Mouse (Mus musculus): Measurements from ENCODE around the gene Stc2.

Stc2 gene

DNA sequence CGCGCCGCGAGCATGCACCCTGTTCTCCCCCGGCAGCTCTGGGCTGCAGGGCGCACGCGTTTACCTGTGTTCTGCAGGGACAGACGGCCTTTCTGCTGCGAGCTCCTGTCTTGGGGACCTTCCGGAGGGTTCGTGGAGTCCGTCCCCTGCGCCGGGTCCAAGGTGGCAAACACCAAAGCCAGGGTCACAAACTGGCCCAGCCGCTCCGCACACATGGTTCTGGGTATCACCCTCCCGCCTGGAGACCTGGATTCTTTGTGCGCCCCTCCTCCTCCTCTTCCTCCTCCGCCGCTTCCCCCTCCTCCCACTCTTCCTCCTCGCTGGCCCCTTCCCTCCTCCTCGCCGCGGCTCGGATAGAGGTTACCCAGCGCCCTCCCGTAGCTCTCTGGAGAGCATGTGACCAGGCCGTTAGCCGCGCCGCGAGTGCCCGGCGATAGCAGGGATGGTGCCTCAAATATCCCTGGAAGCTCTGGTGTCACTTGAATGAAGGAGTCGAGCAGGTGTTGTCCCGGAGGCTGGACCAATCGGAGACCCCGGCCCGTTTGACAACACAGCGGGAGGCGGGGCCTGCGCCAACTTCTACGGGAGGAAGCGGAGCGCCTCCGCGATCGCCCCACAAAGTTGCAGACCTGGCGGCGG is at the start of gene Stc2:
Gene Stc2 (minus strand): TSS at position 427 of the 639 bp plus-strand sequence.
- peak; percentile 86 for DNase-seq

DNA sequence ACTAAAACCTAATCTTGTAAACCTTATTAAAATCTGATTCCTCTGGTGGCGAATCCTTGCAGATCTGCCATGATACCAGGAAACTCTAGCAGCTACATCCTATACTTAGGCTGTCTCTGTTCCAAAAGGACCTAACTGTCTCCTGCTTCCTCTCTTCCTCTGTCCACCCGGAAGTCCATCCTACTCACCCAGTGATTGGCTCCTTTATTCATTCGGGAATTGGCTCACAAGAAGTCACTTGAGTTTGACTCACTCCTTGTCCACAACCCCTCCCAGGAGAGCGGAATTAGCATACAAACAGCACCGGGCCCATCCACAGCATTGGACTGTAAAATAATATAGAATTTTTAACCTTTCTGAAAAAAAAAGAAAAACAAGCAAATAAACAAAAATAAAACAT is 47.2 kb upstream of the Stc2 start:
- no peak for DNase-seq

DNA sequence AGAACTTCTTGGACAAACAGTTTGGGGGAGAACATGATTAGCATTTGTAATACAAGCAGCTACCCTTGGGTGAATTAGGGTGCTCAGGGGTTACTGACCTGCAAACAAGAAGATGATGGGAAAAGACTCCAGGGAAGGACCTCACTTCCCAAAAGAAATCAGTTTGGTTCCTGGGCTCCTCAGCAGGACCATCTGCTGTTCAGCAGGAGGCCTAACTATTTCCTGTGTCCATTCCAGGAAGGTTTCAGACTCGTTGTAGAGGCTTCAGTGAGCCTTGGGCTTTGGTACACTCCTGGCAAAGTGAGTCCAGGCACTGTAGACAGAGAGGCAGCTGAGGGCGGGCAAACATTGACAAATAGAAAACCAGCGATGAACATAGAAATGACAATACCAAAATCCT is 42.5 kb upstream of the Stc2 start:
- DNase-seq = no peak

DNA sequence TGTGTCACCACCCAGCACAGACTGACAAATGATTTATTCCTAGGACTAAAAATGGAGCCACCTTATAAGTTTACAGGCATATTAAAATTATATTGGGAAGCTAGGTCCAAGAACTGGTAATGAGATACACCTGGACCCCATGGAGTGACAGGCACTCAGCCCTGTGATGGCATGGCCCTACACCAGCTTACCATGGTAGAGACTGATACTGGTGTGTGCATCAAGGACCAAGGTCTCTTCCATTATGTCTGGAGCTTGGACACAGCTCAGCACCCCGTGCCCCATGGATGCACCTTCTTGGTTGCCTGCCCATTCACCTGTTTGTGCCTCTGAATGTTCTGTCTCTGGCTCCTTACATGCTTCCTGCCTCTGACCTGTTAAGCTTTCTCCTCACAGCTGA is 36.9 kb upstream of the Stc2 start:
- DNase-seq = no peak

DNA sequence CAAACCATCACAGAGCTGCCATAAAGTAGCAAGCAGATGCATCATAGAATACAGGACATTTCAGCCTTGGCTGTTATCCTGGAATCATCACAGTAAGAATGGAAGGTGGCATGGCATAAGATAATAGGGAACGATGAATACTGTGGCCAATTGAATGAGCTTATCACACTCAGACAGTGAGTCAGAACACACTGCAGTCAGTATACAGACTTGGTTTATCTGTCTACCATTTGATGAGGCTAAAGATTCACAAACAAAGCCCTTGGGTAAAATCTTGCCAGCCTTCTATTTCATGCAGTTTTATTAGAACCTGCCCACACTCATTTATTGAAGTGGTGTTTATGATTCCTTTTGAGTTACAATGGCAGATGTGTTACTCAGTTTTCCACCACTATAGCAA is 33.2 kb upstream of the Stc2 start:
- no peak for DNase-seq

DNA sequence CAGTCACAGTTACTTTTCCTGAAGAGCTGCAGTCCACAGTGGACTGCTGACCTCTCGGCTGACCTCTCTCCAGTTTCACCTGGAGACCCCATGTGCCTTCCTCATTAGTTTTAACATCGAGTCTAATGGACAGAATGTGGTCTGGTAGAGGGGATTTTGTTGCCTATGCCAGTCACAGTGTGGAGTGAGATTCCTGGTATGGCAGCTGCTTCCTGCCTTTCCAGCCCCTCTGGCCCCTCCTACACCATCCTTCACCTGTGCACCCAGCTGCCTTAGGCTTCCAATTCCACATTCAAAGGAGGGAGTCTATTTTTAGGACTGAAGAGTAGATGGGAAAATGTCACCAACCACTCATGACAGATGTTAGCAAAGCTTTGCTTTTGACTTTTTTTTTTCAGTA is 28.7 kb upstream of the Stc2 start:
- DNase-seq = no peak

DNA sequence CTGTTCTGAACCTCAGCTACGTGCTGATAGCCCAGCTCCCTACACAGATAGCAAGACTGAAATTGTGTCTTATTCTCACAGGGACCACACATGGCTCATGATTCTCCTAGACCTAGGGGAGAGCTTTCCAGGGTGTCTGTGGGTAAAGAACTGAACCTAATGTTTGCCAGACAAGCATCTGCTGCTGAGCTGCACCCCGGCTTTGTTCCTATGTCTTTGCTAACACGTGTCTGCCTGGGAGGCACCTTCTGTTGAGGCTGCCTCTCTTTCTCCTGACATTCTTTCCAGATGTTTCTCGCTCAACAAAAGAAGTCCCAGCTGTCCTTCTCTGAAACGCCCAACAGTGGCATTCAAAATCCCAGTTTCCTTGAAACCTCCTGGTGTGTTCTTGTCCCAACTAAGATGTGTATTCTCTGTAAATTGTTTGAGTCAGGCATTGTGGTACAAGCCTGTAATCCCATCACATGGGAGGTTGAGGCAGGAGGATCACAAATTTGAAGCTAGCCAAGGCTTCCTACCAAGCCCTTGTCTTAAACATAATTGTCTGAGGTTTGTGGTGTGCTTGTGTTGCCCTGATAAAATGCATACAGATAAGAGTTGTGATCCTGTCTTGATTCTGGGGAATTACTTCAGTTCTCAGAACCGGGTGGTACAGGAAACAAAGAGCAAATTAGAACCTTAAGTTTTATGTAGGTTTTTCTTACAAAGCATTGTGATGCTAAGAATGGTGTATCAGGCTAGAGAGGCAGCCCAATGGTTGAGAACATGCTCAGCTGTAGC is 27.0 kb upstream of the Stc2 start:
- DNase-seq = no peak

DNA sequence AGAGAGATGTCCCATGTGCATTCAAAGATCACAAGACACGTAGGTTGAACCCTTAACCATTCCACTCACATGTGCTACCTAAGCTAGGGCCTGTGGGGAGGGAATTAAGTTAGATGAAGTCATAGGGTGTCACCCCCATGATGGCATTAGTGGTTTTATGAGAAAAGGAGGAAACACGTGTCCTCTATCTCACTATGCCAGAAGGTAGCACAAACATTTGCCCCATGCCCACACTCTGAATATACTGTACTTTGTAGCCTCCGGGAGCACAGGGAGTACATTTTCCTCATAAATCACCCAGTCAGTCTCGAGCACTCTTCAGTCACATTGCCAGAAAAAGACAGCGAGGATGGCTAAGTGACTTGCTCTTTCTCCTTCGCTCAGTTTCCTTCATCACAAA is 24.2 kb upstream of the Stc2 start:
- no peak for DNase-seq

DNA sequence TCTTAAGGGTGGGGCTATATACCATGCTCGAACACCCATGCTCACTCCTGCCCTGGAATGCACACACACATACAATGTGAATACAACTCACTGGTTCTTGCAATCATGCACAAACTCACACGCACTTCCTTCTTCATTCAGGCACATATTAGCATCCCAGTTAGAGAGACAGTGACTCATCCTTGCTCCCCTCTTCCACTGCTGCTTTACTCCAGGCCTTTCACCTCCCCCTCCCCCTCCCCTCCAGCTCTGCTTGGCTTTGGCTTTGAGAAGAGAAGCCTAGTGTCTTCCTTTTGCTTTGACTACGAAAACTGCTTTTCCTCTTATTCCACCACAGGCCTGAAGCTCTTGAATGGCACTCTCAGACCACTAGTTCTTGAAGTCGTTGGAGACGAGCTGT is 22.5 kb upstream of the Stc2 start:
- DNase-seq = peak; percentile 17

DNA sequence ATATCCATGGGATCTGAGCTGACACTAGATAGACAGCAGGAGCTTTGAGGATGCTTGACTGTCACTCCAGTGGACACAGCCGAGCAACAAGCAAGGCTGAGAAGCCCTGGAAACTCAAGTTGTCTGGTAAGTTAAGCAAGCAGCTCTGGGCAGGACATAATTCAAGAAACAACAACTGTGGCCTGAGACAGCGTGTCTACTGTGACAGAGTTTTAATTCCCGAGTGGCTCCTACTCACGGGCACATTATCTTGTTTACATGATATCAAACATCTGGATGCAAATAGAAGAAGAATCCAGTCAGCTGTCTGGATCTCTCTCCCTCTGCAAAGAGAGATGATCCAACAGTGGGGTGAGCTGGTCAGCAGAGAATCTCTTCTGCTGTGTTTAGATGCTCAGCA is 19.0 kb upstream of the Stc2 start:
- DNase-seq = peak; percentile 16

DNA sequence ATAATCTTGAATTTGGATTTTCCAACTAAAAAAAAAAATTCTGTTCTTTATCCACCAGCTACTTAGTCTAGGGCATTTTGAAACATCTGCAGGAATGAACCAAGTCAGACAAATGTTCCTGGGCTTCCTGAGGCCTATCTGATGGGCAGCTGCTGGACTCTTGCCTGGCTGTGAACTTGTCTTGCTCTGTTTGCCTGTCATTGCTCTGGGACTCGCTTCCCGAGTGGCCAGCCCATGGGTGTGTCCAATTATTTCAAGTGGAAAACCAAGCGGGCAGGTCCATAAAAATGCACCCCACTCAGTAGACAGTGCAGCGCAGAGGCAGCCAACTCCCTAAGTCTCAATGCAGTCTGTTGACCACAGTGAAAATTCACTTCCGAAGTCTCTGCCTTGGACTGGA is 17.7 kb upstream of the Stc2 start:
- no peak for DNase-seq

DNA sequence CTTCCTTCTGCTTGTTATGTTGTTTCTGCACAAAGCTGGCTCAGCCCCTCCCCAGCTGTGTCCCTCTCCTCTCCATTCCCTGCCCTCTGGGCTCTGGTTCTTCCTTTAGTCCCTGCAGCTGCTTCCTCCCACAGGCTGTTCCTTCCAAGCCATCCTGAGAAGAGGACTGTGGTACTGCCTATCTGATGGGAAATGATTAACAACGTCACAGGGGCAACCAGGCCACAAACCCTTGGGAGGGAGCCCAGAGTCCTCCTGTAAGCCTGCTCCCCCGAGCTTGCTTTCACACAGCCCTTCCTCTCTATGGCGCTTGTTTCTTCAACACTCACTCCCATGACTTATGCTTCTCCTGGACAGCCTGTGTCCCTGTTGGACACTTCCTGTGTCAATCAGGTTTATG is 16.7 kb upstream of the Stc2 start:
- peak; percentile 58 for DNase-seq

DNA sequence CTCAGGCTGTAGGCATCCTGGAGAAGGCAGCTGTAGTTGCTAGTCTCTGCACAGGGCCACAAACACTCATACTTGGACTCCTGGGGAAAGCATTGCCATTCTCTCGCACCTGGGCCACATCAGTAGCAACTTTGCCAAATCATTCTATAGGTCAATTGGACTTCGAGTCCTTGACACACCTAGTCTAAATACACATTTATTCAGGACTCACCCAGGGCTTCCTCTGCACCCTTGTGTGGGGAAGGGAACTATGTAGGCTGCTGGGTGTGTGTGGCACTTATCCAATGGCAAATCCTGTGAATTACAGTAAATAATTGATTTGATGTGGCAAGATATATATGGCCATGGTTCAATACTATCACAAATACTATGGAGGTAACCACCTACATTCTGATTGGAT is 14.1 kb upstream of the Stc2 start:
- DNase-seq = no peak

DNA sequence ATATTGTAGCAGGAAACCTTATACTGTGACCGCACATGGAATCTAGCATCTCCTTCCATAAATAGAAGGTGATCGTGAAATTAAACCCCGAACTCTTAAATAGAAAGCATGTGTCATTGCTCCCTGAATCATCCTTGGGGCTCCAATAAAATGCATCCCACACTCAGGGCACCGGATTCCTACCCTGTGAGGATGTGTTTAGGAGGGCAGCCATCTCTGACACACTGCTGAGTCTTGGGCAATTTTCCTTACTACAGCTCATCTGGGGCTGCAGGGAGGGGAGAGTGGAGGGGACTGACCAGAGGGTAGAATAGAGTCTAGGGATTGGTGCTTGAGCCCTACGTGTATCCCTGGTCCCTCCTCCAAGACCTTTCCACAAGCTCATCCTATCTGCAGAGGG is 12.3 kb upstream of the Stc2 start:
- DNase-seq = no peak

DNA sequence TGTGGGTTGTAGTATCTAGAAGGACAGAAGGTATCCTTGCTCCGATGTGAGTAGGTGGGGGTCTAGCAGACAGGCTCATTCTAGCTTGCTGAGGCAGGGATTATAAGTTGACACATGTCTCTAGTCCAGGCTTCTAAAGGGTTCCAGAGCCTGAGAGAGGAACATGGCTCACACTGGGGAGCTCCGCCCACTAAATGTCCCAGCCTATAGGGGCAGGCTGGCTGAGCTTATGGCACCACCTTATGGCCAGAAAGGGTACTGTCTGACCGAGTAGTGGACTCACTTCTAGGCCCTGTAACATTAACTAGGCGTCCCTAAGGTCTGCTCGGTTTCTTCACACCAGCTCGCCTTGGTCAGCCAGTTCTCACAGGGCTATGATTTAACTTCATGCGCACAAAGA is 3.6 kb upstream of the Stc2 start:
- DNase-seq = peak; percentile 72

DNA sequence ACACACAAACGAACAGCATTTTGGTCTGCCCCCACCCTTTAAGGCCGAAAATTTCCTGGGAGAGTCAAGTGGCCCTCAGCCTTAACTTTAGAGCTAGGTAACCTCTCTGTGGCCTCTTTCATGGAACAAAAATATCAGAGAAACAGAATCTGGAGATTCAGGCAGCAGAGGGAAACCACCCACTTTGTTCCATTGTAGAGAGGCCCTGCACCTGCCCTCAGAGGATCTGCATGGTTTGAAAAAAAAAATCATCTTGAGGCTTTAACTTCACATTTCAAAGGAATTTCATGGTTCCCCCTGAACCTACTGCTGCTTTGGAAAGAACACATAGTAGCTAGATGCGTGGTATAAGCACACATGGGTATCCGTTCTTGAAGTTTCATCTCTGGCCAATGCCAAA is 2.3 kb upstream of the Stc2 start:
- no peak for DNase-seq

DNA sequence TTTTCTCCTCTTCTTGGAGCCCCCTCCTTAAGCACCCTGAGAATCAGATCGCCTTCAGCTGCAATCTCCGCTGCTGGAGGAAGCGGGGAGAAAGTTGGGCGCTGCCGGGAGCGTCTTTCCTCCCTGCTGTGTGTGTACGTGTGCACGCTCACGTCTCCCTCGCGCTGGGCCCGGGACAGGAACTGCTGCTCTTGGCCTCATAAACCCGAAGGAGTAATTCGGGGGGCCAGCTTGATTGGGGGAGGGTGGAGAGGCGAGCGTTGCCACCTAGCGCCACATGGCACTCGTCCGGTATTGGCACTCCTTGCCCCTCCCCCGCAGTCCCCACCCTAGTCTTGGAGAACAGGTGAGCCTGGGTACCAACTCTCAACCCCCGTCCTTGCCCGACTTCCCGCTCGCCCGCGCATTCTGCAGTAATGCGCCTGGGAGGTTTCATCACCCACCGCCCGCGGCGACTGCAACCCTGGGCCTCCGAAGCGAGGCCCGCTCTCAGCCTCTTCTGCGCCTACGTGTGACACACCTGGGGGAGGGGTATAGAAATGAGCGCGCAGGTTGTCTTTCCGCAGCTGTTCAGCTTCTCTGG is 1.5 kb upstream of the Stc2 start:
- DNase-seq = peak; percentile 48

DNA sequence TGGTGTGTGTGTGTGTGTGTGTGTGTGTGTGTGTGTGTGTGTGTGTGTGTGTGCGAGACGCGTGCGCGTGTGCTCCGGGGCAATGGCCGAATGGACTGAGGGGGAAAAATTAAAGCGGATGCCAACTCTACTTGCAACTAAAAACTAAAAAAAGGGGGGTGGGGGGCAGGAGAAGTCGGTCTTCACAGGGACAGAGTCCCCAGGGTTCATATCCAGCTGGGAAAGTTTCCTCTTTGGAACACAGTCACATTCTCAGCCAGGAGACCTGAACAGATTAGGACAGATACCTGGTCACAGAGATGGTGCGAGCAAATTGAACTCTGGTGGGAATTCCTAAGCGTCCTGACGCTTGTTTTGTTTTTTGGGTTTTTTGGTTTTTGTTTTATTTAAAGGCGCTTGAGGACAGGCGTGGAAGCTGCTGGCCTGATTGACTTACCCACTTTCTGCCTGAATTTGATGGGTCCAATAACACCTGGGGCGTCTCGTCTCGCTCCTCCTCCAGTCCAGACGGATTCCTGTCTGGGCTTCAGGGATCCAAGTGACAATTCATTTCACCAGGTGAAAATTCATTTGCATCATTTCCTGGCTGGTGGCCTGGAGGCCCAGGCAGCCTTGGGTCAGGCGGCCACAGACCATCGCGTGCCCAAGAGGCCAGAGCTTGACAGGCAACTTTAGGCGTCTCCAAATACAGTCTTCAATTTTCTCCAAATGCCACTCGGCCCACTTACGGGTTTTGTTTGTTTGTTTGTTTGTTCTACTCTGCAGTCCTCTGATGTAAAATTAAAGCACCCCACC is 759 bp upstream of the Stc2 start:
- DNase-seq = peak; percentile 30

DNA sequence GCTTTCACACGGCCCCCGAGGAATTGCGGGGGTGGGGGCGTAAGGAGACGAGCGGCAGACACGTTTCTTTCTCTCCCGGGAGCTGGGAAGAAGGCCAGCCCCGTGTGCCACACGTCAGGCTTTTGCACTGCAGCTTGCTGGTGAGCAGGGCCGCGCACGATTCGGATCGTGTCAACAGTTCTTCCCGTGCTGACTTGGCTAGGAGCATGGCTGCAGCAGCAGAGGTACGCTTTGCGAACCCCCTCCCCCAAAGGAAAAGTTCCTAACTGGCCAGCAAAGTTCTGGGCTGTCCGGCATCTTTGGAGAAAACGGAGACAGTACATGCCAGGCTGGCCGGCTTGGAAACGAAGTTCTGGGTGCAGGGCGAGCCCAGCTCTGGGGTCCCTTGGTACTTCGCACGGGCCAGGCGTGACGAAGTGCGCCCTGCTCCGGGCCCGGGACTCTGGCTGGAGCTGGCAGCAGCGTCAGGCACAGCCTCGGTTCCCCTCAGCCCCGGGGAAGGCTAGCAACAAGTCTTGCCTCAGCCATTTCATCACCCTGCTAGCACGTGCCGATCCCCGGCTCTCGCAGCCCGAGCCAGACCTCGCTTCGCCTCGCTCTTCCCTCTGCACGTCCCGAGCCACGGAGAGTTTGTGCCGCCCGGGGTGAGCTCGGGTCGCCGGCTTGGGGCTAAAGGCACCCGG is 768 bp downstream of the Stc2 start:
- DNase-seq = peak; percentile 56

DNA sequence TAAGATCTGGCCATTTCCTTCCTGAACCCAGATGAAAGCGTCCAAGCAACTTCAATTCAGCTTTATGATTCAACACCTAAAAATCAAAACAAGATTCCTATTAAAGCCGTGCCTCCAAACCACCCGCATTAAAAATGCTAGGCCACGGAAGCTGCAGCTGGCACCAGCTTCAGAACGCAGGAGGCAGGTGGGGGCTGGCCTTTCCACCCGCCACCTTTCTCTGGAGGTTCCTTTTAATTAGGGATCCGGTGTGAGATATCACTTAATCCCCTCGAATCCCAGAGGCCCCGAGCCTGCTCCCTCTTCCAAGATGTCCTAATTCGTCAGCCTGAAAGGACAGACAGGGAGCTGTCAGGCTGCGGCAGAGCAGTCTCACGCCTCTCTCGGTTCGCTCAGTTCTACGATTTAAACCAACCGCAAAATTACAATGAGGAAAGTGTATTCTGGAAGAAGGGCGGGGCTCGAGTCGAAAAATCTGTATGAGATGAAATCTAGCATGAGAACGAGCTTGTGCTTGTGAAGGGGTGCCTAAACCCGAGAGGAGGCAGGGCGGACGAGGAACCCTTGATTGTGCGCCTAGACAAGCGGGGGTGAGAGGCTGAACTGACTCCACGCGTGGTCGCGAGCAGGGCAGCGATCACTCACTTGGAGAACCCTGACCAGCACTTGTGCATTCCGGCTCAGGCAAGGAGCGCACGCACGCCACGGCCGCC is 1.5 kb downstream of the Stc2 start:
- peak; percentile 17 for DNase-seq

DNA sequence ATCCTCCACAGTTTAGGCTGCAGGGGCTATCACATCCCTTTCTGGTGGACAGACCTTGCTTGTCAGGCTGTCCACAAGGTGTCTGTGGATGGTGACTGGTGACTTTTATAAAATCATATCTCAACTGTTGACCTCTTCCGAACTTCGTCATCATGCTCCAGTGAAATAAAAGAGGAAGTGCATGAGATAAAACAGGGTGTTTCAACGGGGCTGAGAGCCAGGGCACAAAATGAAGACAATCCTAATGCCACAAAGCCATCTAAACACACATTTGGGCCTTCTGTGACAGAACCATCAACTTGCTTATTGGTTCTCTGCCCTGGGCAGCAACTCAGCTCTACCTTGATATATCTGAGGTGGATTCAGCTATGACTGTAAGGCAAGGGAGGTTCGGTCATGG is 3.0 kb downstream of the Stc2 start:
- DNase-seq = no peak

DNA sequence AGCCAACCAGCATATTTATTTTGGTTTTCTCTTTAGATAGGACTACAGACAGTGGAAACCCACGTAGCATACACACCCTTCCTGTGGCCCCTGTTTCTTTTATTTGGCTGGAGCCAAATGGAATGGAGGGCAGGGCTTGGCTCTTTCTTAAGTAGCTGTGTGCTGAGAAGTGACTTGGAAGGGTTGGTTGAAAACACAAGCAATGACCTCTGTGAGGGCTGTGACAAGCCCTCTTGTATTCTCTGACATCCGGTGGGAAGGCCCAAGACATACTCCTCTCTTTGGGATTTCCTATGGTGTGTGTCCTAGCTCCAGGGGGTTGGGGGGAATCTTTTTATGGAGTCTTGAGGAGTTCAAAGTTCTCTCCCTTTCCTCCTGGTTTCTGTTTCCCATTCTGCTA is 3.5 kb downstream of the Stc2 start:
- no peak for DNase-seq

Measured in kidney, postnatal 10 days (tissue).